Mouse (Mus musculus): ENCODE data around the gene Nr2e1.

The Nr2e1 gene

GRCm38 (mm10) chr10:42587961-42588750 lies 4.7 kb upstream of the Nr2e1 start:
- in situ Hi-C loops (cut with MboI, MseI): loop anchor here (5.0 kb wide), 1 partner anchor 44 kb away; no protein-coding TSS in a partner anchor

DNA sequence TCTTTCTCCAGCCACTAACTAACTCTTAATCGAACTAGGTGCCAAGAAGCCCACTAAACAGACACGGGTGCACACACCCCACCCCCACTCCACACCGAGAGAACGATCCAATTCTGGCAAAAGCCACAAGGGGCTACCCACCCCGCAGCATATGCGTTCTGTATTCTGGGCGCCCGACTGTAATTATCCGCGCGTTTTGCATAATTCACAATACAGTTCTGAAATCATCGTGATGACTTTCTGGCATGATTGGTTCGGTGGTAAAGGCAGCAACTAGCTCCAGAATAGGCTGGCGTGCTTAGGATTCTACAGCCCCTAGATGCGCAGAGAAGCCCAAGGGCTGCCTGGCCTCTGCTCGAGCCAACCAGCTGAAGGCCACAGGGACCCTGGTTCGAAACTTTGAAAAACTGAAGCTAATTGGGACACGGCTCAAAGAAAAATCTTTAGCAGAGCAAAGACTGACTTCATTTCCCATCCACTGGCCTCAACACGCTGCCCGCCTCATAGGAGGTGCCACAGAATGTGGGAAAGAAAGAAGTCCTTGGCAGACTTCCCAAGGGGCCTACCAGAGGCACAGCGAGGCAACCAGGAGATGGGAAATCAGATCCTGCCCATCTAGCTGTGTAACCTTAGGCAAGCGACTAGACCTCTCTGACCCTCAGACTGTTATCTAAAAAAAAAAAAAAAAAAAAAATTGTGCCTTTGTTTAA lies 2.3 kb upstream of the Nr2e1 start:
- in situ Hi-C loops (cut with MboI, MseI): loop anchor here (5.0 kb wide), 1 partner anchor 47 kb away; no protein-coding TSS in a partner anchor

- in situ Hi-C loops (cut with MboI, MseI): loop anchor here (5.0 kb wide), 1 partner anchor 47 kb away; no protein-coding TSS in a partner anchor
Observed at GRCm38 (mm10) chr10:42585156-42585555, 1.7 kb upstream of the Nr2e1 start.

DNA sequence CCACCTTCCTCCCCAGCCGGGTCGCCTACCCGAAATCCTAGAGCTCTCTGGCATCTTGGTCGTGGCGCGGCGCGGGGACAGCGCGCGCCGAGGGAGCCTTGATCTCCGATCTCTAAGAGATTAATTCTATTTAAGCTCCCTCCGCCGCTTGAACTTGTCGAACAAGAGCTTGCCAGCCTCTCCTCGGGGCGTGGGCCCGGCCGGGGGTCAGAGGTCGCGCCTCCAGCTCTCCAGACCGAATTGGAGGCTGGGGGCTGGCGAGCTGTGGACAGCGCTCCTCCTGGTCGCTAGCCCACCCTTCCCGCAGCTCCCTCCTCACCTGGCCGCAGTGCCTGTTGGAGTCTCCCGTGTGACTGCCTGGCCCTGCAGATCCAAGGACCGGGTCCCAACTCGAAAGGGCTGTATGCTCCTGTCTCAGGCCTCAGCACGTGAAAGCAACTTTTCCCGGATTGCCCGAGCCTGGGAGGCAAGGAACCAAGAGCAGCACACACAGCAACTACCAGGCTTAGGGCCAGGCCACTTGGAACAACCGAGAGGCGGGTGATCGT lies 1.1 kb upstream of the Nr2e1 start:
- in situ Hi-C loops (cut with MboI, MseI): no loop called here

GRCm38 (mm10) chr10:42583902-42584435 lies 537 bp upstream of the Nr2e1 start:
- in situ Hi-C loops (cut with MboI, MseI): no loop called here

GRCm38 (mm10) chr10:42582566-42583110 lies 794 bp downstream of the Nr2e1 start:
- in situ Hi-C loops (cut with MboI, MseI): no loop called here

DNA sequence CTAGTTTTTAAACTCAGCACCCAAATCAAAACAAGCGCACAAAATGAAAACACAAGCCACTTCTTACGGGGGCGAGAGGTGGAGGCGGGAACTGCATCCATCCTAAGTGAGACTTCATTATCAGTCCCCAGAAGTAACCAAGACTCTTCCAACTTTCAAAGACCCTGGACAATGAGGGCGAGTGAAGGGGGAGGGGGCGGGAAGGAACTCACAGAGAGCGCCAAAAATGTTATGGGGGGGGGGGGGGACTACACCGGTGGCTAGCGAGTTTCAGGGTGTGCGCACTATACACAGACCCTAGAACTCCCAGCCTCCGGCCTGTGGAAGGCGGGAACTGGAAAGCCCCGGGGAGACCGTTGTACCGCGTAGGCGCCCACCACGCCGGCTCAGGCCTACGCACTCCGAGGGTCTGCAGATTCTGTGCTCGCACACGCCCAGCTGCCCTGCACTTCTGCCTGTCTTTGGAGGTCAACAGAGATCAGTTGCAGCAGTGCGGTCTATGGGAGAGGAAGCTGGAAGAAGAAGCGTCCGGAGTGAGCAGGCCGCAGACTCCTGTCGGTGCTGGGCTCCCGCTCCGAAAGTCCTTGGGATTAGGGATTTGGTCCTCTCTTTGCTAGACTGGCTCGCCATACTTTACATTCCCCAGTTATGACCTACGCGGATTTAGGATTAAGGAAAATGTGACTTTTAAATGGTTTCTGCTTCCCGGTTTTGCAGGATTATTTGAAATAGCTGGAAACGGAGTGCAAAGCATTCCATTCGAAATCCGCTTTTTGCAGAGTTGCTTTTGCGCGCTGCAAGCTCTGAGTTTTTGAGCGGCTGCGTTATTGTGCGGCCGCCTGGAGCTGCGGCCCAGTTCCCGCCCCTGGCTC lies 1.5 kb downstream of the Nr2e1 start:
- in situ Hi-C loops (cut with MboI, MseI): no loop called here

GRCm38 (mm10) chr10:42580951-42581277 lies 2.5 kb downstream of the Nr2e1 start:
- in situ Hi-C loops (cut with MboI, MseI): no loop called here

DNA sequence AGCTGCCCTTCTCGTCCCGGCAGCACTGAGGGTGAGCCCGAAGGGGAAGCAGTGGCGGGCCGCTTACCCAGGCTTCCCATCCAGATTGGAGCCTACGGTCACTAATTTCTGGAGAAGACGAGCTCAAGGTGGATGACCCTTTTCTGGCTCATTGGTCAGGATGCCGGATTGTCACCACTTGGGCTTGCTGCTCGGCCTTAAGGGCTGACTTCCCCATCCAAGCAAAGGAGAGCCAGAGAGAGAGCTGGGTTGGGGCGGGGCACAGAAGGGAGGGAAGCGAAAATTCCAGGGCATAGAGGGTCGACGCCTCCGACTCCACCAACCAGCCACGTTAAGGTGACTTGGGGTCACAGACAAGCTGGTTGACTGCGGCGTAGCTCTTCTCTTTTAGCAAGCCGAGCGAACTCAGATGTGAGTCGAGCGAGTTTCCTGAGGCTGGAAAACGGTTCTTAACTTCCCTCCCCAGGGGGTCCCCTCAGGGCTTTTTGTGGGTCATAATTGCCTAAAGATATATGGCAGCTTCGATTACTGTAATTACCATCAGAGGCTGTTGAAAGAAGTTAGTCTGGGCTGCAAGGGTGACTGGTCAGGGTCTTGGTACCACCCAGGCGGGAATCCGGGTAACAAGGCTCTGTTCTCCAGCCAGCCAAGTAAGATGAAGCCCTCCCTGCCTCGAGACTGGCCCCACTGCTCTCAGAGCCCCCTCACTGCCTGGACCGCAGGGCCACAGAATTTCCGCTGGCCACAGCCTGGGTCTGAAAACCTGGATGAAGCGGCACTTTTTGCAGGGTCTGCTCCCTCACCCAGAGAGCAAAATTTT lies 3.1 kb downstream of the Nr2e1 start:
- in situ Hi-C loops (cut with MboI, MseI): no loop called here

GRCm38 (mm10) chr10:42579475-42580130 lies 3.8 kb downstream of the Nr2e1 start:
- in situ Hi-C loops (cut with MboI, MseI): no loop called here

GRCm38 (mm10) chr10:42578698-42579474 lies 4.5 kb downstream of the Nr2e1 start:
- in situ Hi-C loops (cut with MboI, MseI): no loop called here

- in situ Hi-C loops (cut with MboI, MseI): no loop called here
Observed at GRCm38 (mm10) chr10:42578281-42578675, 5.2 kb downstream of the Nr2e1 start.

GRCm38 (mm10) chr10:42577525-42578280 lies 5.7 kb downstream of the Nr2e1 start:
- in situ Hi-C loops (cut with MboI, MseI): no loop called here

DNA sequence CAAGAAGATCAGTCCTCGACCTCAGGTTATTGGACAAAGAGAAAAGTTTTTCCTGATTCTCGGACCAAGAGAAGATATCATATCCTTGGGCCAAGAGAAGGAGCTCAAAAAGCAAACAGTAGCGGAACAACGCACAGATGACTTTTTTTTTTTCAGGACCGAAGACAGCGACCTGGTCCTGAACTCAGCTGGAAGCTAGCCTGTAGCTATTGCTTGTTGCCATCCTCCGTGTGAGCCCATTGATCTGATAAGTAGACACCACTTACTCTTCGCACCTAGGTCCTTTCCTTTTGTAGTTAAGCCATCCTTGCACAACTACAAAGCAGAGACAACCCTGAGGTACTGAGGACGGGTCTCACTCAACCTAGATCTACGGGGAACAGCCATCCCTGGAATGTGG lies 8.8 kb downstream of the Nr2e1 start:
- in situ Hi-C loops (cut with MboI, MseI): no loop called here

DNA sequence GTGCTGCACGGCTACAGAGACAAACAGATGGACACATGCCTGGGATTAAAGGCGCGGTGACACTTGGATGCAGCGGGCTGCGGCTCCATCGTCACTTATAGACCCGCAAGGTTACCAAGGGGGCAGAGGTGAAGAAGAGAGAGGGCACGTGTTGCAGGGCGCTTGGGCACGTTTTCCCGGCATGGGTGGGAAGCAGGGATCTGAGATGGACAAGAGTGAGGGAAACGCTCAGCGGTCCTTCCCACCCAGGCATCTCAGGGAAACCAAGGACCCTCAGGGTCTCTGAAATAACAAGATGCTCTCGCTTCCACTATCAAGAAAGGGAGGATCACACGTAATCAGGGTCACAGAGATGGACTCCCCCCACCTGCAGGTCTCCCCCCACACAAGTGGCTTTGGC lies 10.5 kb downstream of the Nr2e1 start:
- in situ Hi-C loops (cut with MboI, MseI): no loop called here

- in situ Hi-C loops (cut with MboI, MseI): no loop called here
Observed at GRCm38 (mm10) chr10:42572567-42572966, 10.9 kb downstream of the Nr2e1 start.

DNA sequence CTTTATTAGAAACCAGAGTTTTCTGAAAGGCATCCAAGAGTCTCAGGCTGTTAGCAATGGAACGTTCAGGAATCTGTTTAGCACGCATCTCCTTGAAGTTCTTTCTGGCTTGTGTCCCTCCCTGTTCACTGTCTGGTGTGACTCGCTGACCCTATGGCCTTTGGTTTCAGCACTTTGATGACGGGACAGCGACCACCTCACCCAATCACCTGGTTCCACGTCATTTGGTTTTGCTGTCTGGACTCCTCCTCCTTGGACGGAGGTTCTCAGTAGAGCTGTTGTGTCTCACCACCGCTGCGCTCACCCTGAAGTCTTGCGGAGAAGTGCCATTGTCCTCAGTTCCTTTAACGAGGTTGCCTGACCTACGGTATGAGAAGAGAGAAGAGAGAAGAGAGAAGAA lies 21.2 kb downstream of the Nr2e1 start:
- in situ Hi-C loops (cut with MboI, MseI): no loop called here

DNA sequence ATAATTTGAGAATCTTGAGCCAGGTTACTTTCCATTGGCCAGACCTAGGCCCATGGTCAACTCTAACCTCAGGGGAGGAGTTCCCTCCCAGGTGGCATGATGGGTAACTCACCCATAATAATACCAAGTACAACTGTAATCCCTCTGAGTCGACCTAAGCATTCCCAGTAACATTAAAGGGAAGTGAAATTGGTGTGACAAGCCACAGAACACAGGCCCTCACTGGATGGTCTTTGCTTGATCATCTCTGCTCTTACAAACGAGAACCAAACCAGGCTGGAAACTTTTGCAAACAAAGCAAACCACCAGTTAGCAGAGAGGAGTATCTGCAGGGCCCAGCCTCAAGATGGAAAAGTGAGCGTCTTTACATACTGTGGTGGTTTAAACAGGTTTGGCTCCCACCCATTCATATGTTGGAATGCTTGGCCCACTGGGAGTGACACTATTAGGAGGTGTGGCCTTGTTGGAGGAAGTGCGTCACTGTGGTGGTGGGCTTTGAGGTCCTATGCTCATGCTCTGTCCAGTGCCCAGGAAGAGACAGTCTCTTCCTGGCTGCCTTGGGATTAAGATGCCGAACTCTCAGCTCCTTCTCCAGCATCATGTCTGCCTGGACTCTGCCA lies 23.7 kb downstream of the Nr2e1 start:
- in situ Hi-C loops (cut with MboI, MseI): no loop called here

Measured in T-helper 1 cell (primary cell).